Mouse (Mus musculus) embryonic facial prominence, embryonic 15.5 days (tissue): ENCODE results near the gene Cacna2d2. TPM values are rescaled to one million over a fixed set of nuclear protein-coding genes. Genes with fewer than 3 reads are reported as not detected.
"Not testable (repeated sequence)": the region's sequence is repeated elsewhere in the genome, so short reads cannot be mapped to it uniquely, and the experiment has no call there.

Source experiments
- ATAC-seq: fragments of 200-750 bp; cut with Nextera tagmentation; 2 replicates; pipeline ENCODE4 v1.8.0; 2017; ENCODE audit warnings: low read depth, moderate TSS enrichment; ENCODE audit not compliant: insufficient number of reproducible peaks, low FRiP score, low TSS enrichment
- H3K27ac ChIP-seq: fragments of 300-500 bp; sonication (generic); replicated peaks from 2 replicates; pipeline ENCODE4 v1.5.1; 2015; ENCODE audit warnings: mild to moderate bottlenecking, inconsistent platforms
- H3K27me3 ChIP-seq: fragments of 300-500 bp; sonication (generic); 2 replicates; pipeline ENCODE4 v1.6.1; 2015; ENCODE audit warnings: inconsistent platforms
- H3K36me3 ChIP-seq: fragments of 300-500 bp; sonication (generic); 2 replicates; pipeline ENCODE4 v1.6.1; 2015; ENCODE audit warnings: mild to moderate bottlenecking, inconsistent platforms
- H3K4me1 ChIP-seq: fragments of 300-500 bp; sonication (generic); 2 replicates; pipeline ENCODE4 v1.6.1; 2015; ENCODE audit warnings: inconsistent platforms
- H3K4me2 ChIP-seq: fragments of 300-500 bp; sonication (generic); replicated peaks from 2 replicates; pipeline ENCODE4 v1.6.1; 2015; ENCODE audit warnings: mild to moderate bottlenecking, inconsistent platforms
- H3K4me3 ChIP-seq: fragments of 300-500 bp; sonication (generic); replicated peaks from 2 replicates; pipeline ENCODE4 v1.5.1; 2015; ENCODE audit warnings: mild to moderate bottlenecking, inconsistent platforms
- H3K9ac ChIP-seq: fragments of 300-500 bp; sonication (generic); 2 replicates; pipeline ENCODE4 v1.6.1; 2015; ENCODE audit warnings: inconsistent platforms
- H3K9me3 ChIP-seq: fragments of 300-500 bp; sonication (generic); replicated peaks from 2 replicates; pipeline ENCODE4 v1.6.1; 2016; ENCODE audit warnings: inconsistent platforms
- WGBS: fragments of 180-500 bp; shearing (Covaris S2); methylation state at CpG from one replicate; pipeline ENCODE4 v1.1.7; 2015; 5-methylcytosine and 5-hydroxymethylcytosine counted together
- polyA plus RNA-seq: library from polyadenylated mRNA; unstranded; fragments of >200 nt; fragmentation: Nextera tagmentation; extraction: Ambion mirVana; gene quantifications from 2 replicates; pipeline ENCODE4 v1.2.1, GENCODE M21; 2015

The Cacna2d2 gene
- polyA plus RNA-seq, 1 experiment from 2014 or later: 1.3 TPM

DNA sequence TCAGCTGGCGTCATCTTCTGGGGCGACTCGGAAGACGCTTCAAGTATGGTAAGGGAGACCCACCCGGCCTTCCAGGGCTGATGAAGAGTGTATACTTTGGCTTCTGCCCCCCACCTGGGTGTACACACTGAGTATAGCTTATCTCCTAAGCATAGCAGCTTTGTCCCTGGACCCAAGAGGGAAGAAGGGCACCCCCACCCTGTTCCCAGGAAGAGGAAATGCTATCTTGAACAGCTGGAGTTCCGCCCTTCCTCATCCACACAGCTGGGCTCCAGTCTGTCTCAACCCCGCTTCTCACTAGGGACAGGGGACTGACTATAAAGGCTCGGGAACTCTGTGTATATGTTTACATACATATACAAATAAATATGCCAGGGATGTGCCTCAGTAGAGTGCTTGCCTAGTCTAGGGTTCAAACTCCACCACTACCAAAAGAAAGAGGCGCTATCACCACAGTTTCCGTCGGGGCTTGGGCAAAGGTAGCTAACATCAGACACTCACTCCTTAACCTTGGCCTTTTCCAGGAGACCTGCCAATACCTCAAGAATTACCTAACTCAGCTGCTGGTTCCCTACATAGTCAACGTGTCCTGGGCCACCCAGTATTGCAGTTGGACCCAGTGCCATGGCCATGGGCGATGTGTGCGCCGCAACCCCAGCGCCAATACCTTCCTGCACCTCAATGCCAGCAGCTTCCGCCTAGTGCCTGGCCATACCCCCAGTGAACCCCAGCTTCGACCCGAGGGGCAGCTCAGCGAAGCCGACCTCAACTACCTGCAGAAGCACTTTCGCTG is 172.3 kb downstream of the Cacna2d2 start:
- Histone ChIP-seq H3K4me3 (peak overlapping the region; percentile 88; the same call in 1 of the 2 replicates), H3K9me3 (no peaks in the 10 kb centered on the region), H3K36me3 (peaks cover 42% of the 10 kb centered on the region), H3K27me3 (no peaks in the 10 kb centered on the region), H3K4me1 (peaks cover 54% of the 10 kb centered on the region), H3K27ac (no peak overlapping the region), H3K9ac (no peak overlapping the region), H3K4me2 (no peak overlapping the region)
- WGBS: 92% methylated on average over 22 of the region's 22 CpGs
- ATAC-seq: no peak

DNA sequence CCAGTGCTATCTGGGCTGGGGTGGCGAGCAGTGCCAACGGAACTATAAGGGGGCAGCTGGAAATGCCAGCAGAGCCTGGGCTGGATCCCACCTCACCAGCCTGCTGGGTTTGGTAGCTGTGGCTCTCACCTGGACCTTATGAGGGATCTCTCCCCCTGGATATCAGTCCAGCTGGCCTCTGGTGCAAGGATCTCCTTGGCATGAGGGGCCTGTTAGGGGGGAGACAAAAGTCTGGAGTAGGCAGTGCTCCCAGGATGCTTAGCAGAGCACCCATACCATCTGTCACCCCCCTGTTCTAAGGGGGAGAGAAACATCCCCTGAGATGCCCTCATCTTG is 172.9 kb downstream of the Cacna2d2 start:
- no peaks in the 10 kb centered on the region for H3K27me3 ChIP-seq
- 95% methylated on average over 2 of the region's 2 CpGs for WGBS
- H3K27ac ChIP-seq: no peak overlapping the region
- no peak for ATAC-seq
- no peak overlapping the region for H3K9ac ChIP-seq
- peaks cover 42% of the 10 kb centered on the region for H3K36me3 ChIP-seq
- peaks cover 56% of the 10 kb centered on the region for H3K4me1 ChIP-seq
- no peaks in the 10 kb centered on the region for H3K9me3 ChIP-seq
- H3K4me3 ChIP-seq: no peak overlapping the region
- H3K4me2 ChIP-seq: no peak overlapping the region

DNA sequence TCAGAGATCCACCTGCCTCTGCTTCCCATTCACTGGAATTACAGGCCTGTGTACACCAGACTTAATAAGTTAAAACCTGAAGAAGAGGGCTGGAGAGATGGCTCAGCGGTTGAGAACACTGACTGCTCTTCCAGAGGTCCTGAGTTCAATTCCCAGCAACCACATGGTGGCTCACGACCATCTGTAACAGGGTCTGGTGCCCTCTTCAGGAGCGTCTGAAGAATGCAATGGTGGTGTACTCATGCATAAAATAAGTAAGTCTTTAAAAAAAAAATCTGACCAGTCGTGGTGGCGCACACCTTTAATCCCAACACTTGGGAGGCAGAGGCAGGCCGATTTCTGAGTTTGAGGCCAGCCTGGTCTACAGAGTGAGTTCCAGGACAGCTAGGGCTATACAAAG is 174.4 kb downstream of the Cacna2d2 start:
- H3K9me3 ChIP-seq, H3K27me3 ChIP-seq, H3K4me3 ChIP-seq, H3K27ac ChIP-seq, ATAC-seq, H3K4me2 ChIP-seq, H3K9ac ChIP-seq: not testable (repeated sequence)
- Histone ChIP-seq H3K36me3 (peaks cover 42% of the 10 kb centered on the region), H3K4me1 (peaks cover 58% of the 10 kb centered on the region)
- 85% methylated on average over 6 of the region's 6 CpGs for WGBS

DNA sequence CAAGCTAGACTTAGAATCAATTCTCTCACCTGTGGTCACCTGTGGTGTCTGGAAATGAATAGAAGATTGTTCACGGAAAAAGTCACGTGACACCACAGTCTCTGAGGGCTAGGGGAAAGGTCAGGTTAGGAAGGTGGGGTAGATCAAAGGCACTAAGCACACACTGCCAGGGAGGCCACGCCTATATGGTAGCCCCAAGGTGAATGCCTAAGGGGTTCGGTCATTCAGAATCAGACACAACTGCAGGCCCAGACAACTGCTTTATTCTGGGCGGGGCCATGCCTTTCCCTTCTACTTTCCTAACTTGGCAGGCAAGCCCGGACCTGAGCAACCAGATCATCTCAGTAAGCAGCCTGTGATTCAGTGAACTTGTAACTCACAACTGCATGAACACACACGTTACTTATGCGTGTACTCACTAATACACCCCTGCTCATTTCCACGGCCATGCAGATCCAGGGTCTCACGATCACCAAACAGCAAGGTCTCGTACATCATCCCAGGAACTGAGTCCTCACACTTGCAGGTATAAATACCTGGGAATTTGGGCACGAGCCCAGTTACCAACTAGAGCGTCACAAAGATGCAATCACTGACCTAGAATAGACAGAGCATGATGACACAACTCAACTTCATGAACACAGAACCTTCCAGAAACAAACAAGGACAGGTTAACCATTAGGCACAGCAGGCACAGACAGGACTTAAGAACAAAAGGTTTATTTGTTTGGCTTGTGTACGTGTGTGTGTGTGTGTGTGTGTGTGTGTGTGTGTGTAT is 176.4 kb downstream of the Cacna2d2 start:
- H3K9me3 ChIP-seq: no peaks in the 10 kb centered on the region
- peak overlapping the region; percentile 91 for H3K27ac ChIP-seq
- no peak for ATAC-seq
- H3K9ac ChIP-seq: no peak overlapping the region
- H3K27me3 ChIP-seq: no peaks in the 10 kb centered on the region
- H3K36me3 ChIP-seq: peaks cover 39% of the 10 kb centered on the region
- peaks cover 64% of the 10 kb centered on the region for H3K4me1 ChIP-seq
- 0 out of 2 replicates have a peak overlapping the region, but pooled peaks have one; percentile 57 for H3K4me2 ChIP-seq
- H3K4me3 ChIP-seq: 0 out of 2 replicates have a peak overlapping the region, but pooled peaks have one; percentile 45
- WGBS: 65% methylated on average over 14 of the region's 14 CpGs

DNA sequence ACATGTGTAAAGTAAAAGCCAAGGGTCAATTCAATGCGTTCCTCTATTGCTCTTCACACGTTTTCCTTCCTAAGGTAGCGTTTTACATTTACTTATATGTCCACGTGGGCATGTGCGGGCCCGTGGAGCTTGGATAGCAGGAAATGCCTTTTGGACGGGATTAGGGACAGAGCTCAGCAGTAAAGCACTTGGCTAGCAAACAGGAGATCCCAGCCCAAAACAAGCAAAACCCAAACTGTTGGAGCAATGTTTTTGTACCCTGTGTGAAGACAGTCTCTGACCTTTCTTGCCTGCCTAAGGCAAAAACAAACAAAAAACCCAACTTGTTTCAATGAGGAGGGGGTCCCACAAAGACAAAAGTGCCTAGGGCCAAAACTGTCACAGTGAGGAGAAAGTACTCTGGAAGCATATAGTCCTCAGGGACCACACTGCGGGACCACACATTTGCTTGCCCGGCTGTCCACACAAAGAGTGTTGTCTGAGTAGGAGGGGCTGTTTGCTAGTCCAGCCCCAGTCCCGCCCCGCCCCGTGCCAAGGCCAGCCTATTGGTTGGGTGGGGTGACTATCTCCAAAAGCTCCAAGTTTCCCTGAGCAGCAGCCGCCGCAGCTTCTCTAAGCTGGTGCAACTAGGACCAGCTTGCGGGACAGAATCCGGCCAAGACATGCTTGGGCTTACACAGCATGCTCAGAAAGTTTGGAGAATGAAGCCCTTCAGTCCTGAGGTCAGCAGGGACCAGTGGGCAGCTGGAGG is 177.1 kb downstream of the Cacna2d2 start, which contains the start of gene Hyal1:
Hyal1 (plus strand) TSS at position 571 of the 751 bp plus-strand sequence.
- H3K4me1 ChIP-seq: peaks cover 62% of the 10 kb centered on the region
- peaks cover 32% of the 10 kb centered on the region for H3K36me3 ChIP-seq
- H3K4me2 ChIP-seq: peak within 1 kb of the TSS; percentile 57
- 14% methylated on average over 16 of the region's 16 CpGs for WGBS
- no peaks in the 10 kb centered on the region for H3K9me3 ChIP-seq
- ATAC-seq: peak; percentile 64
- H3K9ac ChIP-seq: 0 out of 2 replicates have a peak within 1 kb of the TSS, but pooled peaks have one; percentile 24
- no peaks in the 10 kb centered on the region for H3K27me3 ChIP-seq
- H3K27ac ChIP-seq: peak within 1 kb of the TSS; percentile 91
- H3K4me3 ChIP-seq: peak within 1 kb of the TSS; percentile 45

DNA sequence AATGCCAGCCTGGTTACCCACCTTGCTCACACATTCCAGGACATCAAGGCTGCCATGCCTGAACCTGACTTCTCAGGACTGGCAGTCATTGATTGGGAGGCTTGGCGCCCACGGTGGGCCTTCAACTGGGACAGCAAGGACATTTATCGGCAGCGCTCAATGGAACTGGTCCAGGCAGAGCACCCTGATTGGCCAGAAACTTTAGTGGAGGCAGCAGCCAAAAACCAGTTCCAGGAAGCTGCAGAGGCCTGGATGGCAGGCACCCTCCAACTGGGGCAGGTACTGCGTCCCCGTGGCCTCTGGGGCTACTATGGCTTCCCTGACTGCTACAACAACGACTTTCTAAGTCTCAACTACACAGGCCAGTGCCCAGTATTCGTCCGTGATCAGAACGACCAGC is 178.5 kb downstream of the Cacna2d2 start:
- no peaks in the 10 kb centered on the region for H3K27me3 ChIP-seq
- H3K4me2 ChIP-seq: no peak overlapping the region; the same call in 1 of the 2 replicates
- H3K4me1 ChIP-seq: peaks cover 65% of the 10 kb centered on the region
- no peaks in the 10 kb centered on the region for H3K9me3 ChIP-seq
- 92% methylated on average over 10 of the region's 10 CpGs for WGBS
- H3K27ac ChIP-seq: no peak overlapping the region
- no peak overlapping the region for H3K4me3 ChIP-seq
- peaks cover 22% of the 10 kb centered on the region for H3K36me3 ChIP-seq
- H3K9ac ChIP-seq: no peak overlapping the region
- no peak for ATAC-seq

DNA sequence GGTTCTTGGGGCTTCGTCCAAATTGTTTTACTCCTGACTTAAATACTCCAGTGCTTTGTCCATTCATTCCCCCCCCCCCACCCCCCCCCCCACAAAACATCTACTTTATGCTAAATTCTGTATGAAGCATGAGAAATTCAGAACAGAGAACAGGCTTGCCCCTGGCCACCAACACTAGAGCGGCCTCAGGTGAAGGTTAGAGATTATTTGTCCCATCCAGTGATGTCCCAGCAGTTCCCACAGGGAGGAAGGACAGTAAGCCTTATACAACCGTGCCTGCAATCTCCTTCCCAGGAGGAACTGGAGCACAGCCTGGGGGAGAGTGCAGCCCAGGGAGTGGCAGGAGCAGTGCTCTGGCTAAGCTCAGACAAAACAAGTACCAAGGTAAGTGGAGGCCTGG is 179.2 kb downstream of the Cacna2d2 start, which contains the start of gene Naa80:
Naa80 (plus strand) TSS at position 301 of the 400 bp plus-strand sequence.
- H3K9ac ChIP-seq: no peak within 1 kb of the TSS
- H3K9me3 ChIP-seq: no peaks in the 10 kb centered on the region
- H3K4me2 ChIP-seq: peak within 1 kb of the TSS; percentile 73
- H3K4me1 ChIP-seq: peaks cover 65% of the 10 kb centered on the region
- 0 out of 2 replicates have a peak within 1 kb of the TSS, but pooled peaks have one; percentile 65 for H3K4me3 ChIP-seq
- ATAC-seq: no peak
- peak within 1 kb of the TSS; percentile 97 for H3K27ac ChIP-seq
- H3K27me3 ChIP-seq: no peaks in the 10 kb centered on the region
- H3K36me3 ChIP-seq: peaks cover 22% of the 10 kb centered on the region
- 74% methylated on average over 3 of the region's 3 CpGs for WGBS

Other genes starting within 250 kb of the Cacna2d2 start
- gene Dock3, start 167.7 kb upstream of the Cacna2d2 start, polyA plus RNA-seq: 0.56 and 0.83 TPM in 2 replicates
- gene Mapkapk3, start 109.7 kb upstream of the Cacna2d2 start, polyA plus RNA-seq: 22.2 and 24.0 TPM in 2 replicates
- gene Cish, start 103.6 kb upstream of the Cacna2d2 start, polyA plus RNA-seq: 14.4 and 18.9 TPM in 2 replicates
- gene Hemk1, start 61.3 kb upstream of the Cacna2d2 start, polyA plus RNA-seq: 11.7 and 12.3 TPM in 2 replicates
- gene 6430571L13Rik, start 59.0 kb upstream of the Cacna2d2 start, polyA plus RNA-seq: 0.91 and 0.97 TPM in 2 replicates
- gene Tmem115, start 134.3 kb downstream of the Cacna2d2 start, polyA plus RNA-seq: 51.6 and 53.3 TPM in 2 replicates
- gene Cyb561d2, start 142.6 kb downstream of the Cacna2d2 start, polyA plus RNA-seq: 26.4 and 26.8 TPM in 2 replicates
- 41.9 and 48.0 TPM in 2 replicates for gene Nprl2, start 142.6 kb downstream of the Cacna2d2 start, polyA plus RNA-seq
- 10.7 and 25.9 TPM in 2 replicates for gene Zmynd10, start 147.7 kb downstream of the Cacna2d2 start, polyA plus RNA-seq
- 82.0 and 87.7 TPM in 2 replicates for gene Rassf1, start 151.9 kb downstream of the Cacna2d2 start, polyA plus RNA-seq
- 42.9 and 43.6 TPM in 2 replicates for gene Tusc2, start 163.6 kb downstream of the Cacna2d2 start, polyA plus RNA-seq
- gene Hyal2, start 168.3 kb downstream of the Cacna2d2 start, polyA plus RNA-seq: 97.5 and 98.4 TPM in 2 replicates
- gene Hyal1, start 177.3 kb downstream of the Cacna2d2 start, polyA plus RNA-seq: 14.5 and 15.7 TPM in 2 replicates
- gene Naa80, start 179.3 kb downstream of the Cacna2d2 start, polyA plus RNA-seq: 21.5 and 22.8 TPM in 2 replicates
- 2.0 TPM in 2 replicates for gene Hyal3, start 181.2 kb downstream of the Cacna2d2 start, polyA plus RNA-seq
- gene Ifrd2, start 188.0 kb downstream of the Cacna2d2 start, polyA plus RNA-seq: 46.8 and 47.1 TPM in 2 replicates
- gene Sema3b, start 209.6 kb downstream of the Cacna2d2 start, polyA plus RNA-seq: 21.2 and 22.7 TPM in 2 replicates
- 458 and 459 TPM in 2 replicates for gene Gnai2, start 235.8 kb downstream of the Cacna2d2 start, polyA plus RNA-seq